Mouse (Mus musculus) MEL (cell line): ENCODE measurements around the gene Gm49711. TPM values are rescaled to one million over a fixed set of nuclear protein-coding genes. Genes with fewer than 3 reads are reported as not detected.

ENCODE experiments used
- DNase-seq: peaks from one replicate; pipeline ENCODE4 v3.0.0; 2011; ENCODE audit warnings: low read depth, low spot score
- H3K27ac ChIP-seq: 2 replicates; pipeline ENCODE4 v1.5.1; 2012; ENCODE audit warnings: low read depth, mild to moderate bottlenecking, control low read depth, low read length, moderate library complexity; ENCODE audit not compliant: control insufficient read depth
- H3K27me3 ChIP-seq, 2 experiments: fragments of 150-350 bp in 1 of 2; sonication (generic) in 1 of 2; 2 replicates each; pipeline ENCODE4 v1.6.1; 2012; ENCODE audit warnings: low read length in 2 of 2, mild to moderate bottlenecking in 2 of 2, improper control_type of control experiment in 1 of 2, moderate library complexity in 1 of 2; ENCODE audit not compliant: insufficient read depth in 2 of 2, control insufficient read depth in 1 of 2
- H3K36me3 ChIP-seq, 2 experiments: 2 replicates each; pipeline ENCODE4 v1.6.1; 2012 to 2014; ENCODE audit warnings: low read length in 2 of 2, improper control_type of control experiment in 1 of 2, inconsistent platforms in 1 of 2, mild to moderate bottlenecking in 1 of 2; ENCODE audit not compliant: insufficient read depth in 2 of 2, control insufficient read depth in 1 of 2
- H3K4me1 ChIP-seq, 2 experiments: fragments of 150-350 bp in 1 of 2; sonication (generic) in 1 of 2; 2 replicates each; pipeline ENCODE4 v1.6.1; 2012; ENCODE audit warnings: low read length in 2 of 2, improper control_type of control experiment in 1 of 2, mild to moderate bottlenecking in 1 of 2; ENCODE audit not compliant: insufficient read depth in 2 of 2, control insufficient read depth in 1 of 2
- H3K4me3 ChIP-seq, 2 experiments: fragments of 150-350 bp in 1 of 2; sonication (generic) in 1 of 2; 2 replicates each; pipeline ENCODE4 v1.5.1; 2012; ENCODE audit warnings: low read depth in 2 of 2, low read length in 2 of 2, mild to moderate bottlenecking in 2 of 2, moderate library complexity in 2 of 2, control low read depth in 1 of 2, improper control_type of control experiment in 1 of 2; ENCODE audit not compliant: control insufficient read depth in 1 of 2, insufficient read depth in 1 of 2
- H3K79me2 ChIP-seq: 2 replicates; pipeline ENCODE4 v1.6.1; 2012; ENCODE audit warnings: mild to moderate bottlenecking, low read length, moderate library complexity; ENCODE audit not compliant: control insufficient read depth, poor library complexity, insufficient read depth
- H3K9ac ChIP-seq: 2 replicates; pipeline ENCODE4 v1.6.1; 2012; ENCODE audit warnings: low read depth, mild to moderate bottlenecking, control low read depth, low read length, moderate library complexity; ENCODE audit not compliant: control insufficient read depth, poor library complexity, severe bottlenecking
- H3K9me3 ChIP-seq: fragments of 150-350 bp; sonication (generic); replicated peaks from 2 replicates; pipeline ENCODE4 v1.6.1; 2012; ENCODE audit warnings: mild to moderate bottlenecking, low read length, improper control_type of control experiment, moderate library complexity; ENCODE audit not compliant: insufficient read depth
- BHLHE40 ChIP-seq: IDR thresholded peaks from 2 replicates; pipeline ENCODE4 v1.6.1; 2012; ENCODE audit warnings: low read depth, mild to moderate bottlenecking, inconsistent platforms, low read length, improper control_type of control experiment, borderline replicate concordance
- CTCF ChIP-seq, 3 experiments: IDR thresholded peaks in 2 of 3; conservative IDR thresholded peaks in 1 of 3; 2 replicates each; pipeline ENCODE4 v1.5.1; 2011 to 2012; ENCODE audit warnings: low read length in 3 of 3, low read depth in 2 of 3, mild to moderate bottlenecking in 2 of 3, improper control_type of control experiment in 1 of 3, inconsistent platforms in 1 of 3, mixed read lengths in 1 of 3, moderate library complexity in 1 of 3; ENCODE audit not compliant: control insufficient read depth in 1 of 3, insufficient read depth in 1 of 3, poor library complexity in 1 of 3, severe bottlenecking in 1 of 3
- E2F4 ChIP-seq: IDR thresholded peaks from 2 replicates; pipeline ENCODE4 v1.6.1; 2011; ENCODE audit warnings: low read depth, low read length, improper control_type of control experiment, borderline replicate concordance
- EP300 ChIP-seq, 2 experiments: IDR thresholded peaks; 2 replicates each; pipeline ENCODE4 v1.6.1; 2011; ENCODE audit warnings: improper control_type of control experiment in 2 of 2, low read length in 2 of 2, low read depth in 1 of 2, mild to moderate bottlenecking in 1 of 2
- ETS1 ChIP-seq: IDR thresholded peaks from 2 replicates; pipeline ENCODE4 v1.6.1; 2012; ENCODE audit warnings: low read depth, mild to moderate bottlenecking, inconsistent platforms, low read length, improper control_type of control experiment, moderate library complexity
- HCFC1 ChIP-seq: IDR thresholded peaks from 2 replicates; pipeline ENCODE4 v1.6.1; 2012; ENCODE audit warnings: low read depth, mild to moderate bottlenecking, inconsistent platforms, low read length, improper control_type of control experiment, moderate library complexity
- JUND ChIP-seq: IDR thresholded peaks from 2 replicates; pipeline ENCODE4 v1.6.1; 2011; ENCODE audit warnings: low read depth, mild to moderate bottlenecking, improper control_type of control experiment, low read length
- MAFK ChIP-seq: IDR thresholded peaks from 2 replicates; pipeline ENCODE4 v1.6.1; 2011; ENCODE audit warnings: low read depth, mild to moderate bottlenecking, low read length, improper control_type of control experiment, borderline replicate concordance
- MAX ChIP-seq: IDR thresholded peaks from 2 replicates; pipeline ENCODE4 v1.6.1; 2011; ENCODE audit warnings: low read length, improper control_type of control experiment
- MXI1 ChIP-seq: IDR thresholded peaks from 2 replicates; pipeline ENCODE4 v1.6.1; 2011; ENCODE audit warnings: mild to moderate bottlenecking, low read depth, low read length, improper control_type of control experiment
- MYB ChIP-seq: IDR thresholded peaks from 2 replicates; pipeline ENCODE4 v1.6.1; 2011; ENCODE audit warnings: mild to moderate bottlenecking, low read depth, low read length, improper control_type of control experiment
- NELFE ChIP-seq: IDR thresholded peaks from 2 replicates; pipeline ENCODE4 v1.6.1; 2011; ENCODE audit warnings: low read depth, low read length, improper control_type of control experiment
- NRF1 ChIP-seq: IDR thresholded peaks from 2 replicates; pipeline ENCODE4 v1.6.1; 2014; ENCODE audit warnings: low read depth, mild to moderate bottlenecking, inconsistent platforms, low read length, improper control_type of control experiment, moderate library complexity; ENCODE audit not compliant: poor library complexity, insufficient read depth, severe bottlenecking
- RAD21 ChIP-seq: IDR thresholded peaks from 2 replicates; pipeline ENCODE4 v1.6.1; 2011; ENCODE audit warnings: mild to moderate bottlenecking, low read depth, low read length, improper control_type of control experiment
- TBP ChIP-seq: IDR thresholded peaks from 2 replicates; pipeline ENCODE4 v1.8.0; 2011; ENCODE audit warnings: low read depth, low read length, improper control_type of control experiment
- USF1 ChIP-seq: IDR thresholded peaks from 2 replicates; pipeline ENCODE4 v1.6.1; 2014; ENCODE audit warnings: low read depth, mild to moderate bottlenecking, inconsistent platforms, low read length, improper control_type of control experiment, moderate library complexity
- ZKSCAN1 ChIP-seq: IDR thresholded peaks from 2 replicates; pipeline ENCODE4 v1.6.1; 2012; ENCODE audit warnings: low read depth, mild to moderate bottlenecking, inconsistent platforms, low read length, improper control_type of control experiment, moderate library complexity
- polyA plus RNA-seq, 2 experiments: library from polyadenylated mRNA; stranded (reverse) in 1 of 2; unstranded in 1 of 2; fragments of >175 nt in 1 of 2; fragments of >200 nt in 1 of 2; gene quantifications; 2 replicates each; pipeline versions ENCODE4 v1.2.1 to v1.2.4; 2012; ENCODE audit warnings: low replicate concordance in 2 of 2, low read depth in 1 of 2; ENCODE audit not compliant: insufficient read length in 2 of 2, insufficient read depth in 1 of 2, missing spikeins in 1 of 2
- total RNA-seq: library from RNA; depleted of rRNA; stranded (reverse); fragments of 300-350 nt; gene quantifications from 2 replicates; pipeline ENCODE4 v1.2.3, GENCODE M21; 2012

The Gm49711 gene
- total and polyA plus RNA-seq, 3 experiments = not detected

- TF ChIP-seq ETS1 = no peak
- no peak for TF ChIP-seq TBP
- no peak for TF ChIP-seq HCFC1
- no peak for TF ChIP-seq MAX
- no peak for TF ChIP-seq MAFK
- TF ChIP-seq BHLHE40 = no peak
- no peak for TF ChIP-seq NRF1
- TF ChIP-seq E2F4 = no peak
- no peak for TF ChIP-seq NELFE
- no peak for TF ChIP-seq EP300 (IDR thresholded peaks at IDR 0.05; ENCODE audit: low read depth in 1 of 2, low read length in 2 of 2)
- TF ChIP-seq, all 39 proteins: peak for 0
- Histone ChIP-seq H3K9me3 (no peaks in the 10 kb centered on the region), H3K36me3 (no peaks in the 10 kb centered on the region), H3K4me3 (no peak overlapping the region), H3K4me1 (no peaks in the 10 kb centered on the region), H3K9ac (no peak overlapping the region), H3K79me2 (no peaks in the 10 kb centered on the region), H3K27ac (no peak overlapping the region), H3K27me3 (peaks cover 3 to 4% of the 10 kb centered on the region in 2 experiments; a peak in 3 of 4 replicates)
- no peak for DNase-seq
Observed at GRCm38 (mm10) chr16:92196741-92197331, 138.7 kb downstream of the Gm49711 start.

GRCm38 (mm10) chr16:92200615-92201014 is 142.5 kb downstream of the Gm49711 start:
- DNase-seq = no peak
- Histone ChIP-seq H3K4me3 (no peak overlapping the region), H3K79me2 (no peaks in the 10 kb centered on the region), H3K27me3 (peaks cover 4 to 5% of the 10 kb centered on the region in 2 experiments), H3K9ac (no peak overlapping the region), H3K27ac (no peak overlapping the region), H3K36me3 (no peaks in the 10 kb centered on the region), H3K9me3 (no peaks in the 10 kb centered on the region), H3K4me1 (peaks cover 0 to 3% of the 10 kb centered on the region in 2 experiments; a peak in 1 of 4 replicates)
- TF ChIP-seq USF1 = no peak
- no peak for TF ChIP-seq JUND
- TF ChIP-seq RAD21 = no peak
- no peak for TF ChIP-seq ZKSCAN1
- no peak for TF ChIP-seq BHLHE40

DNA sequence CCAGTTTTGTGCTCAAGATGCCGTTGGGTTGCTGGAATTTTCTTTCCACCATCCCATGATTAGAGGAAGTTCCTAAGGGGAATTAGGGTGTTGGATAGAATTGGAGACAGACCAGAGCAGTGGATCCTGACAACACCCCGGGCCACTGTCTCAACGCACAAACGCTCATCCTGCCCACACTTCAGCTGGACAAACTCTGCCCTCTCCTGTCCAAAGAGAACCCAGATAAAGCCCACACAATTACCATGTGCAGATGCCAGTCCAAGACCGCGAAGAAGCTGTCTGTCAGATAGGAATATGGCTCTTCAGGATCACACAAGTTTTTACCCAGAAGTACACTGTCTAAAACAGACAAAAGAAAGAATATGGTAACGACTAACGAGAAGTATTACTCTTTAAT is 145.5 kb downstream of the Gm49711 start:
- H3K79me2 ChIP-seq = no peaks in the 10 kb centered on the region
- no peak overlapping the region for H3K27ac ChIP-seq
- H3K4me3 ChIP-seq = no peak overlapping the region
- peaks cover 4 to 5% of the 10 kb centered on the region in 2 experiments; a peak in 3 of 4 replicates for H3K27me3 ChIP-seq
- TF ChIP-seq JUND = no peak
- no peak for TF ChIP-seq MYB
- no peak for TF ChIP-seq MXI1
- TF ChIP-seq RAD21 = no peak
- no peak for TF ChIP-seq CTCF (IDR thresholded peaks at IDR 0.05 in 2 of 3, conservative IDR thresholded peaks at IDR 0.05 in 1 of 3; ENCODE audit: control insufficient read depth in 1 of 3, insufficient read depth in 1 of 3, low read depth in 2 of 3, low read length in 3 of 3, poor library complexity in 1 of 3, severe bottlenecking in 1 of 3)
- peaks cover 0 to 4% of the 10 kb centered on the region in 2 experiments; a peak in 1 of 4 replicates for H3K4me1 ChIP-seq
- no peaks in the 10 kb centered on the region for H3K36me3 ChIP-seq
- no peak for DNase-seq
- H3K9me3 ChIP-seq = no peaks in the 10 kb centered on the region
- H3K9ac ChIP-seq = no peak overlapping the region
